17 mouse cellular contexts compared by ENCODE assay signal in the genomic region with DNA sequence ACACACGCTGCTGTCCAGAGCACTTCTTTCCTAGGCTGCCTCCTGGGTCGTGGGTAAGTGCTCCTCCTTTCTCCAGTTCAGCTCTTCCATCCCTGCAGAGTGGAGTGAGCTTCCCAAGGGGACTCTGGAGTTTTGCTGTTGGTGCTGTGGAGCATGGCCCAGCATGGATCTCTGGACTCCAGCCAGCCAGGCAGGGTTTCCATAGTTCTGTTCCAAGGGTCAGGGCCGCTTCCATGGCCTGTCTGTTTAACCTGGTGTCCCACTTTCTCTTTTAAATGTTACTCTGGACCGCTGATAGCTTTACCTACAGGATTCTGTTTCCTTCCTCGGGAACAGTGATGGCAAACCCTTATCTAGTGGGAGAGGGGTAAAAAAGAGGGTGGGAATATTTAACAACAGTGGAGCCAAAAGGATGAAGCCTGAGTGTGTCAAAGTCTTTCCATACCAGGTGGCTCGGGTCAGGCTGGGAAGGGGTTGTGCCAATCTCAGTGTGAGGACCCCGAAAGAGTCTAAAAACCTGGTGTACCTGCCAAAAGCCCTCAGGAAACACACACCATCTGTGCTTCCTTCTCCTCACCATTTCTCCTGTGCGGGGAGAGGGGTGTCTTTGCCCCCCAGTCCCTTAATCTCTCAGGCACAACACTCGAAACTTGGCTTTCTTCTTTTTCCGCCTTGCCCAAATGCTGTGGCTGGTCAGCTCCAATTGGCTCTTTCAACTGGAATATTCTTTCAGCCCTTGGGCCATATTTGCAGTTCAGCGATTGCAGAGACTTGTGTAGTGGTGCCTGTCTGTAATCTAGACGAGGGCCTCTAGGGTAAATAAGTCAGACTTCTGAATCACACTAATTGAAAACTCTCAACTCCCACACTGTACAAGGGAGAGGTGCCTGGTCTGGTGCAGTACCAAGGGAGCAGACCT.
DNase-seq lines count a peak whose midpoint lies in the region; ATAC-seq and TF ChIP-seq lines count a peak whose summit lies in the region.
"Had no signal": no experiment of that assay in that cellular context is flagged by ENCODE, and none has a peak within 500 bp of the region (broad histone marks: within the 10 kb centered on the region; RNA-seq: fewer than 3 reads in every experiment).

No protein-coding gene starts in this region.

- no peak overlapping the region for H3K9ac ChIP-seq in kidney, embryonic 15.5 days
- H3K9ac ChIP-seq: forebrain, embryonic 12.5 days; heart, embryonic 12.5 days; liver, embryonic 14.5 days had no signal

- H3K4me1 ChIP-seq in kidney, embryonic 15.5 days: peaks cover 4% of the 10 kb centered on the region
- peaks cover 4% of the 10 kb centered on the region for H3K4me1 ChIP-seq in embryonic facial prominence, embryonic 10.5 days
- H3K4me1 ChIP-seq: forebrain, embryonic 12.5 days; heart, embryonic 12.5 days had no signal

- no peak overlapping the region for H3K4me3 ChIP-seq in kidney, embryonic 15.5 days (replicated peaks)
- no peak overlapping the region for H3K4me3 ChIP-seq in embryonic facial prominence, embryonic 10.5 days
- H3K4me3 ChIP-seq: forebrain, embryonic 12.5 days; heart, embryonic 12.5 days; myocyte had no signal

- peak; percentile 18 to 19 for DNase-seq in cerebellum, adult 18-20 months
- no peak for DNase-seq in cerebellum, adult 8-10 months
- peak; percentile 55 for DNase-seq in kidney, adult 18-20 months
- DNase-seq in brain, embryonic 14.5 days (ENCODE audit: low read depth): peak; percentile 48
- peak; percentile 9 to 46 for DNase-seq in kidney, postnatal 4 days
- no peak for DNase-seq in embryonic facial prominence, embryonic 10.5 days (ENCODE audit: low spot score)
- DNase-seq: heart, postnatal 4 days; layer of hippocampus, adult 9-11 months; lung, postnatal 14 days had no signal

- 69% methylated on average over 12 of the region's 12 CpGs for WGBS in kidney, embryonic 15.5 days
- WGBS in embryonic facial prominence, embryonic 10.5 days: 81% methylated on average over 12 of the region's 12 CpGs

- H3K27ac ChIP-seq in kidney, embryonic 15.5 days: no peak overlapping the region
- H3K27ac ChIP-seq in embryonic facial prominence, embryonic 10.5 days (replicated peaks): no peak overlapping the region
- H3K27ac ChIP-seq: forebrain, embryonic 12.5 days; liver, embryonic 14.5 days had no signal

- no peak for ATAC-seq in kidney, embryonic 15.5 days (replicated peaks; ENCODE audit: low FRiP score)
- ATAC-seq in erythroblast, adult 5-6 weeks (replicated peaks; ENCODE audit: low FRiP score, poor library complexity, severe bottlenecking): no peak
- ATAC-seq: activated CD4-positive, CD25-positive, alpha-beta regulatory T cell, adult 4 months; inflammation-experienced regulatory T-cells, adult 6 months had no signal

- H3K27me3 ChIP-seq in kidney, embryonic 15.5 days: no peaks in the 10 kb centered on the region
- H3K27me3 ChIP-seq in embryonic facial prominence, embryonic 10.5 days (replicated peaks; ENCODE audit: low read depth, poor library complexity, severe bottlenecking): no peaks in the 10 kb centered on the region
- H3K27me3 ChIP-seq: forebrain, embryonic 12.5 days; heart, embryonic 12.5 days had no signal

- no peak overlapping the region for H3K4me2 ChIP-seq in kidney, embryonic 15.5 days
- H3K4me2 ChIP-seq: forebrain, embryonic 12.5 days; heart, embryonic 12.5 days had no signal

- no peak for TF ChIP-seq POLR2A in brain, embryonic 14.5 days (IDR thresholded peaks at IDR 0.05; ENCODE audit: borderline replicate concordance, extremely low read depth, insufficient read depth, insufficient read length, poor library complexity, severe bottlenecking)

- H3K36me3 ChIP-seq in kidney, embryonic 15.5 days: no peaks in the 10 kb centered on the region
- H3K36me3 ChIP-seq in embryonic facial prominence, embryonic 10.5 days (replicated peaks): no peaks in the 10 kb centered on the region
- H3K36me3 ChIP-seq: forebrain, embryonic 12.5 days; heart, embryonic 12.5 days had no signal

- H3K9me3 ChIP-seq in kidney, embryonic 15.5 days (replicated peaks): no peaks in the 10 kb centered on the region
- H3K9me3 ChIP-seq in embryonic facial prominence, embryonic 10.5 days: peaks cover 6% of the 10 kb centered on the region; the same call in 1 of the 2 replicates
- H3K9me3 ChIP-seq: forebrain, embryonic 12.5 days had no signal

- TF ChIP-seq CTCF in brain, embryonic 14.5 days (IDR thresholded peaks at IDR 0.05; ENCODE audit: borderline replicate concordance, extremely low read depth, insufficient read depth, insufficient read length): no peak

Comparison
In these comparisons a context has a peak if more than half of its experiments do, and no peak if none do; other contexts are left out.
1. DNase-seq: peak in cerebellum, adult 18-20 months (2 of 2), kidney, adult 18-20 months (single experiment), brain, embryonic 14.5 days (single experiment) and kidney, postnatal 4 days (2 of 2); none in cerebellum, adult 8-10 months (single experiment) and embryonic facial prominence, embryonic 10.5 days (single experiment).